Mouse (Mus musculus): Measurements from ENCODE around the gene Olfr92. TPM values are rescaled to one million over a fixed set of nuclear protein-coding genes. Genes with fewer than 3 reads are reported as not detected.

The Olfr92 gene
- polyA plus RNA-seq, 1 experiment, result not detected

- Histone ChIP-seq H3K27me3 (ENCODE audit: control insufficient read depth, insufficient read depth, low read length) (no peaks in the 10 kb centered on the region), H3K4me1 (ENCODE audit: control insufficient read depth, insufficient read depth, low read length) (no peaks in the 10 kb centered on the region), H3K4me3 (ENCODE audit: control insufficient read depth, low read depth, low read length) (no peak overlapping the region), H3K27ac (ENCODE audit: control insufficient read depth, insufficient read depth, low read depth, low read length) (no peak overlapping the region), H3K36me3 (ENCODE audit: control insufficient read depth, insufficient read depth, low read length) (no peaks in the 10 kb centered on the region)
- TF ChIP-seq CTCF (IDR thresholded peaks at IDR 0.05; ENCODE audit: control insufficient read depth, insufficient read depth, insufficient replicate concordance, low read depth, low read length) (no peak), POLR2A (IDR thresholded peaks at IDR 0.05; ENCODE audit: control insufficient read depth, low read depth, low read length) (no peak)
Measured at GRCm38 (mm10) chr17:37062101-37062641, 57.7 kb downstream of the Olfr92 start.

- H3K36me3 ChIP-seq (ENCODE audit: control insufficient read depth, insufficient read depth, low read length), result no peaks in the 10 kb centered on the region
- H3K27ac ChIP-seq (ENCODE audit: control insufficient read depth, insufficient read depth, low read depth, low read length), result no peak overlapping the region
- peaks cover 2% of the 10 kb centered on the region; the same call in 1 of the 2 replicates for H3K4me1 ChIP-seq (ENCODE audit: control insufficient read depth, insufficient read depth, low read length)
- H3K4me3 ChIP-seq (ENCODE audit: control insufficient read depth, low read depth, low read length), result no peak overlapping the region
- TF ChIP-seq POLR2A (IDR thresholded peaks at IDR 0.05; ENCODE audit: control insufficient read depth, low read depth, low read length), result no peak
- no peak for TF ChIP-seq CTCF (IDR thresholded peaks at IDR 0.05; ENCODE audit: control insufficient read depth, insufficient read depth, insufficient replicate concordance, low read depth, low read length)
- no peaks in the 10 kb centered on the region for H3K27me3 ChIP-seq (ENCODE audit: control insufficient read depth, insufficient read depth, low read length)
Measured at GRCm38 (mm10) chr17:37061435-37061834, 58.5 kb downstream of the Olfr92 start.

Other genes with a start within 250 kb of the Olfr92 start
- not detected in 2 replicates for gene Trim40, start 230.0 kb downstream of the Olfr92 start, polyA plus RNA-seq (2012; rRNA removed)
- not detected in 2 replicates for gene Trim31, start 222.0 kb downstream of the Olfr92 start, polyA plus RNA-seq (2012; rRNA removed)
- gene Rnf39, start 177.2 kb downstream of the Olfr92 start, polyA plus RNA-seq (2012; rRNA removed), result 0.32 TPM in 2 replicates
- 891 and 948 TPM in 2 replicates for gene Ppp1r11, start 168.3 kb downstream of the Olfr92 start, polyA plus RNA-seq (2012; rRNA removed)
- 51.9 and 53.2 TPM in 2 replicates for gene Znrd1, start 161.5 kb downstream of the Olfr92 start, polyA plus RNA-seq (2012; rRNA removed)
- 60.1 and 64.5 TPM in 2 replicates for gene Znrd1as, start 161.5 kb downstream of the Olfr92 start, polyA plus RNA-seq (2012; rRNA removed)
- gene 2410137M14Rik, start 138.9 kb downstream of the Olfr92 start, polyA plus RNA-seq (2012; rRNA removed), result 0.56 and 1.0 TPM in 2 replicates
- 1.6 and 2.8 TPM in 2 replicates for gene H2-M5, start 130.6 kb downstream of the Olfr92 start, polyA plus RNA-seq (2012; rRNA removed)
- gene Zfp57, start 118.9 kb downstream of the Olfr92 start, polyA plus RNA-seq (2012; rRNA removed), result 16.0 and 16.5 TPM in 2 replicates
- gene Mog, start 96.7 kb downstream of the Olfr92 start, polyA plus RNA-seq (2012; rRNA removed), result 0.05 TPM in 1 of 2 replicates, not detected in the other
- gene Gabbr1, start 74.1 kb downstream of the Olfr92 start, polyA plus RNA-seq (2012; rRNA removed), result 11.4 and 12.3 TPM in 2 replicates
- gene Olfr90, start 31.6 kb downstream of the Olfr92 start, polyA plus RNA-seq (2012; rRNA removed), result not detected in 2 replicates
- gene Olfr91, start 21.8 kb downstream of the Olfr92 start, polyA plus RNA-seq (2012; rRNA removed), result 0.11 and 0.22 TPM in 2 replicates
- gene Olfr93, start 41.4 kb upstream of the Olfr92 start, polyA plus RNA-seq (2012; rRNA removed), result 0.85 TPM in 1 of 2 replicates, not detected in the other
- not detected in 2 replicates for gene Ubd, start 73.8 kb upstream of the Olfr92 start, polyA plus RNA-seq (2012; rRNA removed)
- not detected in 2 replicates for gene Olfr94, start 80.9 kb upstream of the Olfr92 start, polyA plus RNA-seq (2012; rRNA removed)
- gene Olfr95, start 93.0 kb upstream of the Olfr92 start, polyA plus RNA-seq (2012; rRNA removed), result not detected in 2 replicates
- gene Olfr96, start 100.1 kb upstream of the Olfr92 start, polyA plus RNA-seq (2012; rRNA removed), result not detected in 2 replicates
- 0.08 TPM in 1 of 2 replicates, not detected in the other for gene Olfr97, start 117.2 kb upstream of the Olfr92 start, polyA plus RNA-seq (2012; rRNA removed)
- gene Olfr98, start 143.7 kb upstream of the Olfr92 start, polyA plus RNA-seq (2012; rRNA removed), result not detected in 2 replicates
- gene H2-M3, start 150.1 kb upstream of the Olfr92 start, polyA plus RNA-seq (2012; rRNA removed), result 0.75 and 0.98 TPM in 2 replicates
- gene Olfr99, start 163.4 kb upstream of the Olfr92 start, polyA plus RNA-seq (2012; rRNA removed), result not detected in 2 replicates
- gene Olfr101, start 184.2 kb upstream of the Olfr92 start, polyA plus RNA-seq (2012; rRNA removed), result not detected in 2 replicates
- 0.10 TPM in 2 replicates for gene Olfr102, start 197.0 kb upstream of the Olfr92 start, polyA plus RNA-seq (2012; rRNA removed)
- gene Olfr103, start 219.6 kb upstream of the Olfr92 start, polyA plus RNA-seq (2012; rRNA removed), result not detected in 2 replicates
- gene Olfr104-ps, start 239.5 kb upstream of the Olfr92 start, polyA plus RNA-seq (2012; rRNA removed), result 0.04 TPM in 1 of 2 replicates, not detected in the other

All from testis, adult 2 months (tissue).